Mouse (Mus musculus): Measurements from ENCODE around the gene Thnsl2. TPM values are rescaled to one million over a fixed set of nuclear protein-coding genes. Genes with fewer than 3 reads are reported as not detected.

Thnsl2 gene
- polyA plus RNA-seq, 1 experiment from 2014 or later: 4.7 TPM

- H3K36me3 ChIP-seq: no peaks in the 10 kb centered on the region
- H3K27ac ChIP-seq (replicated peaks): no peak overlapping the region
- ATAC-seq (ENCODE audit: low FRiP score): no peak
- no peaks in the 10 kb centered on the region for H3K4me1 ChIP-seq
- no peak overlapping the region for H3K9ac ChIP-seq (replicated peaks)
- 81% methylated on average over 4 of the region's 4 CpGs for WGBS
- no peak overlapping the region for H3K4me3 ChIP-seq (replicated peaks)
- H3K27me3 ChIP-seq (replicated peaks): no peaks in the 10 kb centered on the region
- no peak overlapping the region for H3K4me2 ChIP-seq
- no peaks in the 10 kb centered on the region for H3K9me3 ChIP-seq (replicated peaks)
These were observed 55.2 kb downstream of the Thnsl2 start for GRCm38 (mm10) chr6:71088992-71089391.

- 88% methylated on average over 7 of the region's 7 CpGs for WGBS
- H3K4me2 ChIP-seq: no peak overlapping the region
- H3K36me3 ChIP-seq: no peaks in the 10 kb centered on the region
- no peak overlapping the region for H3K27ac ChIP-seq (replicated peaks)
- H3K9ac ChIP-seq (replicated peaks): no peak overlapping the region
- H3K27me3 ChIP-seq (replicated peaks): no peaks in the 10 kb centered on the region
- H3K9me3 ChIP-seq (replicated peaks): no peaks in the 10 kb centered on the region
- ATAC-seq (ENCODE audit: low FRiP score): no peak
- H3K4me3 ChIP-seq (replicated peaks): no peak overlapping the region
- no peaks in the 10 kb centered on the region for H3K4me1 ChIP-seq
These were observed 60.8 kb downstream of the Thnsl2 start for GRCm38 (mm10) chr6:71083441-71083840.

- Histone ChIP-seq H3K27me3 (replicated peaks) (no peaks in the 10 kb centered on the region), H3K4me1 (no peaks in the 10 kb centered on the region), H3K4me2 (no peak overlapping the region), H3K9me3 (replicated peaks) (no peaks in the 10 kb centered on the region), H3K9ac (replicated peaks) (no peak overlapping the region), H3K27ac (replicated peaks) (no peak overlapping the region), H3K4me3 (replicated peaks) (no peak overlapping the region), H3K36me3 (no peaks in the 10 kb centered on the region)
- WGBS: 72% methylated on average over 11 of the region's 11 CpGs
- ATAC-seq (ENCODE audit: low FRiP score): no peak
These were observed 62.2 kb downstream of the Thnsl2 start for GRCm38 (mm10) chr6:71082084-71082483.

GRCm38 (mm10) chr6:71081230-71081629 lies 63.0 kb downstream of the Thnsl2 start:
- Histone ChIP-seq H3K27ac (replicated peaks) (no peak overlapping the region), H3K27me3 (replicated peaks) (no peaks in the 10 kb centered on the region), H3K4me1 (no peaks in the 10 kb centered on the region), H3K4me3 (replicated peaks) (no peak overlapping the region), H3K4me2 (no peak overlapping the region), H3K36me3 (no peaks in the 10 kb centered on the region), H3K9ac (replicated peaks) (no peak overlapping the region), H3K9me3 (replicated peaks) (no peaks in the 10 kb centered on the region)
- 75% methylated on average over 6 of the region's 6 CpGs for WGBS
- ATAC-seq (ENCODE audit: low FRiP score): no peak

Other genes with a start within 250 kb of the Thnsl2 start
- not detected in 2 replicates for gene Tex37, start 225.5 kb downstream of the Thnsl2 start, polyA plus RNA-seq (2015; fragmentation: Nextera tagmentation; extraction: Ambion mirVana)
- gene Foxi3, start 187.9 kb downstream of the Thnsl2 start, polyA plus RNA-seq (2015; fragmentation: Nextera tagmentation; extraction: Ambion mirVana): not detected in 2 replicates
- gene Fabp1, start 55.4 kb upstream of the Thnsl2 start, polyA plus RNA-seq (2015; fragmentation: Nextera tagmentation; extraction: Ambion mirVana): 5.9 TPM in 1 of 2 replicates, not detected in the other
- 17.2 and 26.2 TPM in 2 replicates for gene Krcc1, start 127.2 kb upstream of the Thnsl2 start, polyA plus RNA-seq (2015; fragmentation: Nextera tagmentation; extraction: Ambion mirVana)
- 0.80 and 1.4 TPM in 2 replicates for gene Smyd1, start 177.8 kb upstream of the Thnsl2 start, polyA plus RNA-seq (2015; fragmentation: Nextera tagmentation; extraction: Ambion mirVana)
- gene Cd8b1, start 178.3 kb upstream of the Thnsl2 start, polyA plus RNA-seq (2015; fragmentation: Nextera tagmentation; extraction: Ambion mirVana): 1.9 TPM in 1 of 2 replicates, not detected in the other
- gene Cd8a, start 229.0 kb upstream of the Thnsl2 start, polyA plus RNA-seq (2015; fragmentation: Nextera tagmentation; extraction: Ambion mirVana): 0.79 TPM in 1 of 2 replicates, not detected in the other